Mouse (Mus musculus) embryonic facial prominence, embryonic 12.5 days (tissue): ENCODE data around the gene Morn4. TPM values are rescaled to one million over a fixed set of nuclear protein-coding genes. Genes with fewer than 3 reads are reported as not detected.
A peak's percentile ranks its signal among the peaks of the same experiment; 100 is the strongest.

Experiments
- ATAC-seq: fragments of 200-750 bp; cut with Nextera tagmentation; 2 replicates; pipeline ENCODE4 v1.8.0; 2017; ENCODE audit not compliant: insufficient number of reproducible peaks, insufficient read depth, low FRiP score, low TSS enrichment
- H3K27ac ChIP-seq: fragments of 300-500 bp; sonication (generic); 2 replicates; pipeline ENCODE4 v1.5.1; 2016; ENCODE audit warnings: mild to moderate bottlenecking
- H3K27me3 ChIP-seq: fragments of 300-500 bp; sonication (generic); 2 replicates; pipeline ENCODE4 v1.6.1; 2016; ENCODE audit warnings: mild to moderate bottlenecking, moderate library complexity
- H3K36me3 ChIP-seq: fragments of 300-500 bp; sonication (generic); 2 replicates; pipeline ENCODE4 v1.6.1; 2016; ENCODE audit warnings: mild to moderate bottlenecking
- H3K4me1 ChIP-seq: fragments of 300-500 bp; sonication (generic); 2 replicates; pipeline ENCODE4 v1.6.1; 2016
- H3K4me2 ChIP-seq: fragments of 300-500 bp; sonication (generic); replicated peaks from 2 replicates; pipeline ENCODE4 v1.6.1; 2016; ENCODE audit warnings: mild to moderate bottlenecking, moderate library complexity
- H3K4me3 ChIP-seq: fragments of 300-500 bp; sonication (generic); 2 replicates; pipeline ENCODE4 v1.5.1; 2016; ENCODE audit warnings: mild to moderate bottlenecking
- H3K9ac ChIP-seq: fragments of 300-500 bp; sonication (generic); 2 replicates; pipeline ENCODE4 v1.6.1; 2016; ENCODE audit warnings: mild to moderate bottlenecking, moderate library complexity
- H3K9me3 ChIP-seq: fragments of 300-500 bp; sonication (generic); 2 replicates; pipeline ENCODE4 v1.6.1; 2016; ENCODE audit warnings: mild to moderate bottlenecking, moderate library complexity
- WGBS: fragments of 180-500 bp; shearing (Covaris S2); methylation state at CpG from one replicate; pipeline ENCODE4 v1.1.7; 2016; 5-methylcytosine and 5-hydroxymethylcytosine counted together
- polyA plus RNA-seq: library from polyadenylated mRNA; unstranded; fragments of >200 nt; fragmentation: Nextera tagmentation; extraction: Ambion mirVana; gene quantifications from 2 replicates; pipeline ENCODE4 v1.2.1, GENCODE M21; 2016

Gene Morn4
- polyA plus RNA-seq, 1 experiment from 2014 or later, result 42.8 TPM

DNA sequence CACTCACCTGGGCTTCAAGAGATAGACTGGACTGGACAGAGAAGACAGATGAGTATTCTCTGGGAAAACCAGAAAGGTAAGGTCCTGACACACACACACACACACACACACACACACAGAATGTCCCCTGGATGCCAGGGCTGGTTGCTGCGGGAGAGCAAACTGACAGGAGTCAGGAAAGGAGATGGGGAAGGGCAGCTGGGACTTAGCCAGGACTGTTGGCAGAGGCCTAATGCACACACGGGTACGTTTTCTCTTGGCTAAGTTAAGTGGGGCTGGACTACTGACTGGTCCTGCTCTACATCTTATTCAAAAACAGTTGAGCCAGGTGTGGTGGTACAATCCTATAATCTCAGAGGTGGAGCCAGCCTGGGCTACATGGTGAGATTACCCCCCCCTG, 49.8 kb downstream of the Morn4 start:
- Histone ChIP-seq H3K4me1 (peaks cover 19% of the 10 kb centered on the region), H3K27ac (no peak overlapping the region), H3K9me3 (no peaks in the 10 kb centered on the region), H3K4me3 (no peak overlapping the region), H3K36me3 (peaks cover 9% of the 10 kb centered on the region; the same call in 1 of the 2 replicates), H3K27me3 (peaks cover 8% of the 10 kb centered on the region), H3K4me2 (no peak overlapping the region), H3K9ac (no peak overlapping the region)
- ATAC-seq, result no peak
- WGBS, result 80% methylated on average over 3 of the region's 3 CpGs

DNA sequence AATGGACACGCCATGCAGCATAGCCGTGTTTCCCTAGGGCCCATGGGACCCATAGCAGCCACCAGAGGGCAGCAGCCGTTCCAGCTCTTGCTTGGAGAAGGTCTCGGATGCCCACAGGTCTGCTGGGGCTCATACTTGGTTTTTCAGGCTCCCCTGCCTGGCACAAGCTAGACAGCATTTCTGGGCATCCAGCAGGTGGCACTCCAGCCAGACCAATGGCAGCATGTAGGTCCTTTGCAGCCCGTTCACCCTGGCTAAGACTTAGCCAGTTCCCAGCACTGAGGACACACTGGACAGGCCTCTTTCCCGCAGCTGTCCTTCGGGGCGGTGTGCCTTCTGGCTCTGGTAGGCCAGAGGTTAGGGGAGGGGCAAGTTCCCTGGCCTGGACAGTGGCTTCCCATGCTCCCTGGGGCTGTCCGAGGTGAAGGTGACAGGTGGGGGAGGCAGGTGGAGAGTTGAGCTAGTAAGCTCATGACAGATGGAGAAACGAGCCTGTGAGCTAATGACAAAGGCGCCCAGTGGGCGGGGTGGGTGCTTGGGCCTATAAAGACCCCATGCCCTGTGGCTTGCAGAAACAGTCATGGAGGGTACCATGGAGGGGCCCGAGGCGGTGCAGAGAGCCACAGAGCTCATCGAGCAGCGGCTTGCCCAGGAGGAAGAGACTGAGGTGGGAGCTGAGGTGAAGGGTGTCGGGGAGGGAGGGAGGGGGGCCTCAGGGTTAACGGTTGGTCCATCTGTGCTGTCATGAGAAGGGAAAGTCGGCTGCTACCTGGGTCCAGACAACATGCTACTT, 50.5 kb downstream of the Morn4 start, which contains the start of gene Ankrd2:
Gene Ankrd2 (plus strand): TSS at position 545 of the 793 bp plus-strand sequence.
- H3K4me2 ChIP-seq, result no peak within 1 kb of the TSS
- H3K9me3 ChIP-seq, result no peaks in the 10 kb centered on the region
- H3K27me3 ChIP-seq, result peaks cover 8% of the 10 kb centered on the region
- no peak within 1 kb of the TSS for H3K27ac ChIP-seq
- H3K4me1 ChIP-seq, result peaks cover 19% of the 10 kb centered on the region
- H3K4me3 ChIP-seq, result no peak within 1 kb of the TSS
- 67% methylated on average over 19 of the region's 19 CpGs for WGBS
- H3K9ac ChIP-seq, result no peak within 1 kb of the TSS
- peak; percentile 50; the same call in 1 of the 2 replicates for ATAC-seq
- peaks cover 9% of the 10 kb centered on the region; the same call in 1 of the 2 replicates for H3K36me3 ChIP-seq

DNA sequence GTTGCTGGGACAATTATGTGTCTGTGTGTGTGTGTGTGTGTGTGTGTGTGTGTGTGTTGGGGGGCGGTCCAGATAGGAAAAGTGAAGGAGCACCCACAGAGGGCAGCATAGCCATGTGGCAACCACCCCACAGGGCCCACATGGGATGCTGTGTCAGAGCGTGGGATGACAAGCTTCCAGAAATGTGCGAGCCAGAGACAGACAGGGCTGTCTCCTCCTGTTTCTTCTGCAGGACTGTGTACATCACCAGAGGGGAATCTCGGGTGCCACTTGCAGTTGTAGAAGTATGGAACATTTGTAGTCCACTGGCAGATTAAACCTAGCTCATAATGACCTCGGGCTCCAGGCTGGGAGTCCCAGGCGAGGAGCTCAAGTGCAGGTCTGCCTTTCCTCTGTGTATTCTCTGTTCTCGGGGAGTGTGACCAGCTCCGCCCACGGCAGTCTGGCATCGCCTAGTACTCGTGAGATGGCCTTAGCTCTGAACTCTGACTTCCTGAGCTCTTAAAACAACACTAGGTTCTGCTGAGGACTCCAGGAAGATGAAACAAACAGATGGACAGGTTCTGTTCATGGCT, 51.2 kb downstream of the Morn4 start:
- H3K4me3 ChIP-seq, result no peak overlapping the region
- H3K27ac ChIP-seq, result peak overlapping the region; percentile 7; the same call in 1 of the 2 replicates
- H3K4me1 ChIP-seq, result peaks cover 19% of the 10 kb centered on the region
- peaks cover 3% of the 10 kb centered on the region for H3K27me3 ChIP-seq
- peak; percentile 42; the same call in 1 of the 2 replicates for ATAC-seq
- 45% methylated on average over 11 of the region's 11 CpGs for WGBS
- 0 out of 2 replicates have a peak overlapping the region, but pooled peaks have one; percentile 19 for H3K9ac ChIP-seq
- H3K9me3 ChIP-seq, result no peaks in the 10 kb centered on the region
- H3K36me3 ChIP-seq, result peaks cover 9% of the 10 kb centered on the region; the same call in 1 of the 2 replicates
- no peak overlapping the region for H3K4me2 ChIP-seq

DNA sequence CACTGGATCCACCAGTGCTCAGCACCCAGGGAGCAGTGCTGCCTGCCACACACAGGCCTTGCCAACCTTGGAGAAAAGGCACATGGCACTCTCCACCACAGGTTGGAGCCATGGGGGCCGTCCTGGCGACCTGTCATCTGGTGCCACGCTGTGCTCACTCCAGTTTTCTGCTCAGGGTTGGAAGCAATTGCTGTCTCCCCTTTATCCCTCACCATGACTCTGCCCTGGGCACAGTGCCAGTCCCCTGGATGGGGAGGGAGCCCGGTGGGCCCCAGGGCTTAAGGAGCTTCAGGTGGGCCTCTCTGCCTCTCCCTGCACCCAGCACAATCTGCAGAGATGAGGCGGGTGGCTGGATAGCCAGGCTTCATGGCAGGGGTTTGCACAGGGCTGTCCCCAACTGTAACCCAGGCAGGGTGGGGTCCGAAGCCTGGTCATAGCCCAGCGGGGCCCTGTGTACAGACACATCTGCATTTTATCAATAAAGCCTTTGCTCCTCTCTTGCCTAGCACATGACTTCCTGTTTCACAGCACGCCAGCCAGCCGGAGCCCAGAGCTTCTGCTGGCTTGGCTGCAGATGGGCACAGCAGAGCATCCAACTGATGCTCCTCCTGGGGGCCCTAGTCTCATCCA, 51.9 kb downstream of the Morn4 start:
- H3K9ac ChIP-seq, result peak overlapping the region; percentile 21; the same call in 1 of the 2 replicates
- 53% methylated on average over 9 of the region's 9 CpGs for WGBS

DNA sequence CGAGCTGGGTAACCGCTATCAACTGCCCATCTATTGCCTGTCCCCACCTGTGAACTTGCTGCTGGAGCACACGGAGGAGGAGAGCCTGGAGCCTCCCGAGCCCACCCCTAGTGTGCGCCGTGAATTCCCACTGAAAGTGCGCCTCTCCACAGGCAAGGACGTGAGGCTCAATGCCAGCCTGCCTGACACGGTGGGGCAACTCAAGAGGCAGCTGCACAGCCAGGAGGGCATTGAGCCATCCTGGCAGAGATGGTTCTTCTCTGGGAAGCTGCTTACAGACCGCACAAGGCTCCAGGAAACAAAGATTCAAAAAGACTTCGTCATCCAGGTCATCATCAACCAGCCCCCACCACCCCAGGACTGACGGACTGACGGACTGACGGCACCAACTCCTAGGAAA, 52.5 kb downstream of the Morn4 start:
- no peak for ATAC-seq
- no peak overlapping the region for H3K4me2 ChIP-seq
- 85% methylated on average over 14 of the region's 14 CpGs for WGBS
- no peak overlapping the region for H3K4me3 ChIP-seq
- H3K4me1 ChIP-seq, result peaks cover 19% of the 10 kb centered on the region
- 0 out of 2 replicates have a peak overlapping the region, but pooled peaks have one; percentile 7 for H3K27ac ChIP-seq
- peak overlapping the region; percentile 21; the same call in 1 of the 2 replicates for H3K9ac ChIP-seq
- H3K27me3 ChIP-seq, result no peaks in the 10 kb centered on the region
- peaks cover 9% of the 10 kb centered on the region; the same call in 1 of the 2 replicates for H3K36me3 ChIP-seq
- H3K9me3 ChIP-seq, result no peaks in the 10 kb centered on the region

More for the DNA sequence above, 51.9 kb downstream of the Morn4 start:
- Histone ChIP-seq H3K4me1 (peaks cover 19% of the 10 kb centered on the region), H3K4me2 (no peak overlapping the region), H3K36me3 (peaks cover 9% of the 10 kb centered on the region; the same call in 1 of the 2 replicates), H3K27ac (peak overlapping the region; percentile 7; the same call in 1 of the 2 replicates), H3K9me3 (no peaks in the 10 kb centered on the region), H3K4me3 (no peak overlapping the region), H3K27me3 (no peaks in the 10 kb centered on the region)
- no peak for ATAC-seq

DNA sequence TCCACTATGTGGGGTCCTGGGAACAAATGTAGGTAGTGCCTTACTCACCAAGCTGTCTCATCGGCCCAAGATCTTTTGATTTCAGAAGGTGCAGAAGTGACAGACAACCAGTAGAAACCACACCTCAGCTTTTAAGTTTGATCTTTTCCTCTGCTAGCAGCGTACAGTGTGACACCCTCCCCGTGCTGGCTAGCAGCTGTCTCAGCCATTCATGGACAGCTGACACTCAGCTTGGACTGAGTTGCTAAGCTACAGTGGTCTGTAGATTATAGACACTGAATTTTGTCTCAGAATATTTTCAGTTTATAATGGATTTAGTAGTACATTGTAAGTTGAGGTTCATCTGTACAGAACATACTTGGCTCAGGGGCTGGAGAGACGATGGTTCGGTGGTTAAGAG, 55.0 kb downstream of the Morn4 start:
- Histone ChIP-seq H3K4me1 (peaks cover 19% of the 10 kb centered on the region), H3K9me3 (no peaks in the 10 kb centered on the region), H3K4me2 (no peak overlapping the region), H3K36me3 (peaks cover 9% of the 10 kb centered on the region; the same call in 1 of the 2 replicates), H3K27me3 (no peaks in the 10 kb centered on the region), H3K27ac (no peak overlapping the region), H3K9ac (no peak overlapping the region), H3K4me3 (no peak overlapping the region)
- 76% methylated on average over 5 of the region's 5 CpGs for WGBS
- no peak for ATAC-seq

DNA sequence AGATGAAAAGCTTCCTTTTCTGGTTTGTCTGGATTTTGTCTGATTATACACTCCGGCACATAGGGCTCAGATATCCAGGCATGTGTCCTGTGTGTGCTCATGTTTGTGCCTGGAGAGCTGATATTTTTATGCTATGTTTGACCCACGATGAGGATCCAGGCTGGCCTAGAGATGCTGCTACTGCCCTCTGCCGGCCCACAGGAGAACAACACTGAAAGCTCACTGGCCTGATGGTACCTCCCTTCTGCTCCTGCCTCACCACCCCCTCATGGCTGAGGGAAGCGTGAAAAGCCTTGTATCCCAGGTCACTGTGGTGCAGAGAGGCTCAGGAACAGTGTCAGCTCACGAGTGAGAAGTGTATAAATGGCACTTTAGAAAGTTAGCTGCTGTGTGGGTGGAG, 60.0 kb downstream of the Morn4 start:
- no peak overlapping the region for H3K4me3 ChIP-seq
- H3K27me3 ChIP-seq, result no peaks in the 10 kb centered on the region
- H3K27ac ChIP-seq, result no peak overlapping the region
- H3K4me2 ChIP-seq, result no peak overlapping the region
- H3K36me3 ChIP-seq, result no peaks in the 10 kb centered on the region
- 0 out of 2 replicates have a peak, but pooled peaks cover 9% of the 10 kb centered on the region for H3K4me1 ChIP-seq
- peak; percentile 54; the same call in 1 of the 2 replicates for ATAC-seq
- H3K9me3 ChIP-seq, result no peaks in the 10 kb centered on the region
- H3K9ac ChIP-seq, result no peak overlapping the region
- WGBS, result 8% methylated on average over 5 of the region's 5 CpGs

Other genes with a start within 250 kb of the Morn4 start
- 9.2 and 9.9 TPM in 2 replicates for gene Frat2, start 238.2 kb downstream of the Morn4 start, polyA plus RNA-seq
- gene Rrp12, start 190.2 kb downstream of the Morn4 start, polyA plus RNA-seq, result 23.5 and 24.0 TPM in 2 replicates
- 595 TPM in 2 replicates for gene Pgam1, start 174.4 kb downstream of the Morn4 start, polyA plus RNA-seq
- gene Exosc1, start 152.9 kb downstream of the Morn4 start, polyA plus RNA-seq, result 76.7 and 81.5 TPM in 2 replicates
- gene Zdhhc16, start 152.9 kb downstream of the Morn4 start, polyA plus RNA-seq, result 93.0 and 94.2 TPM in 2 replicates
- 41.5 and 41.7 TPM in 2 replicates for gene Mms19, start 105.2 kb downstream of the Morn4 start, polyA plus RNA-seq
- gene Ubtd1, start 104.6 kb downstream of the Morn4 start, polyA plus RNA-seq, result 20.3 and 20.5 TPM in 2 replicates
- 0.24 and 0.27 TPM in 2 replicates for gene Ankrd2, start 50.4 kb downstream of the Morn4 start, polyA plus RNA-seq
- 1.3 and 1.9 TPM in 2 replicates for gene Hoga1, start 40.7 kb downstream of the Morn4 start, polyA plus RNA-seq
- not detected in 2 replicates for gene 4933411K16Rik, start 34.1 kb downstream of the Morn4 start, polyA plus RNA-seq
- 39.6 and 40.0 TPM in 2 replicates for gene Pi4k2a, start 4.1 kb upstream of the Morn4 start, polyA plus RNA-seq
- gene Avpi1, start 42.7 kb upstream of the Morn4 start, polyA plus RNA-seq, result 22.7 and 26.1 TPM in 2 replicates
- gene Marveld1, start 61.0 kb upstream of the Morn4 start, polyA plus RNA-seq, result 10.8 and 16.8 TPM in 2 replicates
- gene Zfyve27, start 77.6 kb upstream of the Morn4 start, polyA plus RNA-seq, result 32.5 and 36.5 TPM in 2 replicates
- gene Sfrp5, start 115.9 kb upstream of the Morn4 start, polyA plus RNA-seq, result 2.9 and 3.8 TPM in 2 replicates
- 1.8 and 1.9 TPM in 2 replicates for gene Golga7b, start 161.2 kb upstream of the Morn4 start, polyA plus RNA-seq